Mouse (Mus musculus) liver, adult 2 months (tissue): ENCODE results near the gene Map3k1.

Experiments used
- CTCF ChIP-seq: fragments of 200-500 bp; IDR thresholded peaks from 2 replicates; pipeline ENCODE4 v1.5.1; 2011; ENCODE audit warnings: low read depth, low read length, control low read depth
- POLR2A ChIP-seq: fragments of 200-500 bp; IDR thresholded peaks from 2 replicates; pipeline ENCODE4 v1.6.1; 2011; ENCODE audit warnings: low read length, control low read depth; ENCODE audit not compliant: insufficient read depth; ENCODE audit errors: extremely low read depth

- TF ChIP-seq POLR2A (no peak), CTCF (no peak)
Measured at GRCm38 (mm10) chr13:111797021-111797420, 11.8 kb downstream of the Map3k1 start.
